Comparison of ENCODE assay signal across 12 mouse cellular contexts in the genomic region with DNA sequence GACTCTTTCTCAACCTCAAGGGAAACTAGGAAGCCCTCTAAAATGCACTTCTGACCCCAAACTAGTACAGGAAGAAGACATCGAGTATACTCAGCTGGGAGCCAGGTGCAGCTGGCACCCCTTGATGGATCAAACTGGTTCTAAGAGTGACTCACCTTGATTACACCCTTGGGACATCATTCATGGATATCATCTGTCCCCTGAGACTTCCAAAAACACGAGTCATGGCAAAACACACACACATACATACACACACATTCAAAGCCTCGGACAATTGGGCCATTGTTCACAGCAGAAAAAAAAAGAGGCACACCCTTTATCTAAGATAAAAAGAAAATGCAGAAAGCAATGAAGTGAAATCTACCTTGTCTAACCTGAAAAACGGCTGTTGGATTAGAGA.
"Had no signal": no experiment of that assay in that cellular context is flagged by ENCODE, and none has a peak within 500 bp of the region (broad histone marks: within the 10 kb centered on the region; RNA-seq: fewer than 3 reads in every experiment).

No protein-coding gene starts in this region.

- H3K4me3 ChIP-seq: kidney, embryonic 15.5 days; left cerebral cortex, adult 2 months; limb, embryonic 10.5 days; liver, embryonic 15.5 days; lung, embryonic 15.5 days; midbrain, embryonic 13.5 days had no signal

- H3K27ac ChIP-seq: kidney, embryonic 15.5 days; left cerebral cortex, adult 2 months; limb, embryonic 10.5 days; liver, embryonic 15.5 days; lung, embryonic 15.5 days; midbrain, embryonic 13.5 days had no signal

- ATAC-seq: midbrain, embryonic 13.5 days had no signal

- H3K9me3 ChIP-seq: kidney, embryonic 15.5 days; limb, embryonic 10.5 days; liver, embryonic 15.5 days; lung, embryonic 15.5 days; midbrain, embryonic 13.5 days had no signal

- H3K36me3 ChIP-seq: kidney, embryonic 15.5 days; limb, embryonic 10.5 days; liver, embryonic 15.5 days; lung, embryonic 15.5 days; midbrain, embryonic 13.5 days had no signal

- H3K4me2 ChIP-seq: kidney, embryonic 15.5 days; liver, embryonic 11.5 days; liver, embryonic 15.5 days; lung, embryonic 15.5 days; midbrain, embryonic 13.5 days had no signal

- H3K4me1 ChIP-seq: kidney, embryonic 15.5 days; liver, embryonic 15.5 days; lung, embryonic 15.5 days; midbrain, embryonic 13.5 days had no signal

- H3K9ac ChIP-seq: kidney, embryonic 15.5 days; liver, embryonic 15.5 days; lung, embryonic 15.5 days; midbrain, embryonic 13.5 days had no signal

- H3K27me3 ChIP-seq: liver, embryonic 15.5 days; midbrain, embryonic 13.5 days had no signal

- DNase-seq: kidney, adult 2 months; kidney, postnatal 14 days; right cerebral cortex, adult 18-20 months; right cerebral cortex, postnatal 25 days; thymus, postnatal 4 days had no signal
